In the genomic region with DNA sequence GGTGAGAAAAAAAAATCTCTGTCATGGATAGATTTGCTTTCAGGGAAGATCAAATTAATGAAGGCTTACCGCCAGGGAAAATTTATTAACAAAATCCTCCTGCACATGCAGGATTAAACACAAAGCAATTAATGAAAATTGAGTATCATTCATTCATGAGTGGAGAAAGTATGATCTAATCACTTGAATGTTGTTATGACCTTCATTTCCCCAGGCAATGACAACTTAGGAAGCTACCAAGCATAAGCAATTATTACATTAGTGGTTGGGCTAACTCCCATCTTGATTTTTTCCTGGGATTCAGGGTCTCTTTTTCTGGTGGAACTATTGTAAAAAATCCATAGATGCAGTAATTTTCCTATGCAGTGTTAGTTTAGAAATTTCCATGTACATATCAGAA, we compare ENCODE assay signal across 33 mouse cellular contexts. TPM values are rescaled to one million over a fixed set of nuclear protein-coding genes. Genes with fewer than 3 reads are reported as not detected.
DNase-seq lines count a peak whose midpoint lies in the region; ATAC-seq lines count a peak whose summit lies in the region.
"Had no signal": no experiment of that assay in that cellular context is flagged by ENCODE, and none has a peak within 500 bp of the region (broad histone marks: within the 10 kb centered on the region; RNA-seq: fewer than 3 reads in every experiment).

No protein-coding gene starts in this region.

- no peak overlapping the region for H3K9ac ChIP-seq in forebrain, embryonic 11.5 days (ENCODE audit: low read length)
- H3K9ac ChIP-seq in hindbrain, embryonic 13.5 days, result no peak overlapping the region
- H3K9ac ChIP-seq in hindbrain, embryonic 16.5 days (ENCODE audit: low read depth, low read length), result no peak overlapping the region
- no peak overlapping the region for H3K9ac ChIP-seq in neural tube, embryonic 11.5 days (ENCODE audit: low read length)
- no peak overlapping the region for H3K9ac ChIP-seq in neural tube, embryonic 15.5 days (replicated peaks)
- H3K9ac ChIP-seq in liver, embryonic 12.5 days, result no peak overlapping the region
- H3K9ac ChIP-seq: heart, embryonic 15.5 days; limb, embryonic 15.5 days; liver, embryonic 14.5 days had no signal

- no peaks in the 10 kb centered on the region for H3K4me1 ChIP-seq in forebrain, embryonic 11.5 days (replicated peaks; ENCODE audit: control insufficient read depth, insufficient read depth, low read length)
- peaks cover 26% of the 10 kb centered on the region for H3K4me1 ChIP-seq in forebrain, embryonic 10.5 days
- peaks cover 14% of the 10 kb centered on the region for H3K4me1 ChIP-seq in hindbrain, embryonic 13.5 days (replicated peaks)
- H3K4me1 ChIP-seq in hindbrain, embryonic 16.5 days (ENCODE audit: control insufficient read depth, insufficient read depth, low read depth, low read length), result peaks cover 8% of the 10 kb centered on the region
- no peaks in the 10 kb centered on the region for H3K4me1 ChIP-seq in neural tube, embryonic 11.5 days (ENCODE audit: control insufficient read depth, insufficient read depth, low read length)
- H3K4me1 ChIP-seq in neural tube, embryonic 15.5 days, result peaks cover 8% of the 10 kb centered on the region
- no peaks in the 10 kb centered on the region for H3K4me1 ChIP-seq in liver, embryonic 12.5 days
- H3K4me1 ChIP-seq: heart, embryonic 10.5 days; heart, embryonic 15.5 days; limb, embryonic 15.5 days had no signal

- no peak overlapping the region for H3K4me2 ChIP-seq in forebrain, embryonic 11.5 days (ENCODE audit: low read depth, low read length, severe bottlenecking)
- H3K4me2 ChIP-seq in hindbrain, embryonic 13.5 days, result no peak overlapping the region
- H3K4me2 ChIP-seq in hindbrain, embryonic 16.5 days (ENCODE audit: low read length), result no peak overlapping the region
- H3K4me2 ChIP-seq in neural tube, embryonic 11.5 days (ENCODE audit: low read depth), result no peak overlapping the region
- H3K4me2 ChIP-seq in neural tube, embryonic 15.5 days, result no peak overlapping the region
- no peak overlapping the region for H3K4me2 ChIP-seq in liver, embryonic 12.5 days
- H3K4me2 ChIP-seq: heart, embryonic 15.5 days; limb, embryonic 15.5 days had no signal

- no peak overlapping the region for H3K4me3 ChIP-seq in forebrain, embryonic 11.5 days (ENCODE audit: low read depth, low read length)
- H3K4me3 ChIP-seq in forebrain, embryonic 10.5 days, result no peak overlapping the region
- H3K4me3 ChIP-seq in hindbrain, embryonic 13.5 days, result no peak overlapping the region
- no peak overlapping the region for H3K4me3 ChIP-seq in hindbrain, embryonic 16.5 days (ENCODE audit: low read length)
- no peak overlapping the region for H3K4me3 ChIP-seq in neural tube, embryonic 11.5 days (ENCODE audit: low read depth, low read length)
- no peak overlapping the region for H3K4me3 ChIP-seq in neural tube, embryonic 15.5 days (replicated peaks)
- no peak overlapping the region for H3K4me3 ChIP-seq in liver, embryonic 12.5 days
- H3K4me3 ChIP-seq: erythroblast, embryonic 14.5 days; heart, embryonic 10.5 days; heart, embryonic 15.5 days; limb, embryonic 10.5 days; limb, embryonic 15.5 days had no signal

- peak overlapping the region; percentile 46; the same call in 1 of the 2 replicates for H3K27ac ChIP-seq in forebrain, embryonic 11.5 days (ENCODE audit: low read depth, low read length)
- H3K27ac ChIP-seq in forebrain, embryonic 10.5 days, result no peak overlapping the region
- no peak overlapping the region for H3K27ac ChIP-seq in hindbrain, embryonic 13.5 days
- H3K27ac ChIP-seq in hindbrain, embryonic 16.5 days (ENCODE audit: low read depth, low read length), result no peak overlapping the region
- no peak overlapping the region for H3K27ac ChIP-seq in neural tube, embryonic 11.5 days (ENCODE audit: low read depth, low read length)
- no peak overlapping the region for H3K27ac ChIP-seq in neural tube, embryonic 15.5 days (replicated peaks)
- no peak overlapping the region for H3K27ac ChIP-seq in liver, embryonic 12.5 days
- H3K27ac ChIP-seq: heart, embryonic 10.5 days; heart, embryonic 15.5 days; limb, embryonic 10.5 days; limb, embryonic 15.5 days; liver, embryonic 14.5 days; macrophage had no signal

- no peaks in the 10 kb centered on the region for H3K36me3 ChIP-seq in forebrain, embryonic 11.5 days (ENCODE audit: control insufficient read depth, insufficient read depth, low read length)
- no peaks in the 10 kb centered on the region for H3K36me3 ChIP-seq in forebrain, embryonic 10.5 days (replicated peaks)
- no peaks in the 10 kb centered on the region for H3K36me3 ChIP-seq in hindbrain, embryonic 13.5 days
- H3K36me3 ChIP-seq in hindbrain, embryonic 16.5 days (ENCODE audit: control insufficient read depth, insufficient read depth, low read length), result no peaks in the 10 kb centered on the region
- no peaks in the 10 kb centered on the region for H3K36me3 ChIP-seq in neural tube, embryonic 11.5 days (ENCODE audit: control insufficient read depth, insufficient read depth, low read length)
- H3K36me3 ChIP-seq in neural tube, embryonic 15.5 days, result no peaks in the 10 kb centered on the region
- H3K36me3 ChIP-seq in liver, embryonic 12.5 days, result no peaks in the 10 kb centered on the region
- H3K36me3 ChIP-seq: heart, embryonic 10.5 days; heart, embryonic 15.5 days; limb, embryonic 10.5 days; limb, embryonic 15.5 days had no signal

- ATAC-seq in forebrain, embryonic 11.5 days (replicated peaks; ENCODE audit: low FRiP score), result 0 out of 2 replicates have a peak, but pooled peaks have one; percentile 8
- ATAC-seq in hindbrain, embryonic 13.5 days (ENCODE audit: low FRiP score), result peak; percentile 47; the same call in 1 of the 2 replicates
- no peak for ATAC-seq in hindbrain, embryonic 16.5 days
- 0 out of 2 replicates have a peak, but pooled peaks have one; percentile 29 for ATAC-seq in neural tube, embryonic 11.5 days (ENCODE audit: insufficient read depth, low FRiP score, low TSS enrichment)
- no peak for ATAC-seq in neural tube, embryonic 15.5 days (ENCODE audit: low FRiP score)
- ATAC-seq in liver, embryonic 12.5 days, result no peak
- ATAC-seq: activated CD4-positive, CD25-positive, alpha-beta regulatory T cell, adult 4 months; intestine, embryonic 16.5 days had no signal

- no peaks in the 10 kb centered on the region for H3K9me3 ChIP-seq in forebrain, embryonic 11.5 days (ENCODE audit: control insufficient read depth, low read length)
- no peaks in the 10 kb centered on the region for H3K9me3 ChIP-seq in forebrain, embryonic 10.5 days
- no peaks in the 10 kb centered on the region for H3K9me3 ChIP-seq in hindbrain, embryonic 13.5 days
- no peaks in the 10 kb centered on the region for H3K9me3 ChIP-seq in hindbrain, embryonic 16.5 days (ENCODE audit: control insufficient read depth, low read length)
- no peaks in the 10 kb centered on the region for H3K9me3 ChIP-seq in neural tube, embryonic 11.5 days (ENCODE audit: control insufficient read depth, low read length)
- H3K9me3 ChIP-seq in neural tube, embryonic 15.5 days (replicated peaks), result no peaks in the 10 kb centered on the region
- H3K9me3 ChIP-seq in liver, embryonic 12.5 days (replicated peaks), result no peaks in the 10 kb centered on the region
- H3K9me3 ChIP-seq: heart, embryonic 10.5 days; heart, embryonic 15.5 days; limb, embryonic 10.5 days; limb, embryonic 15.5 days had no signal

- no peaks in the 10 kb centered on the region for H3K27me3 ChIP-seq in forebrain, embryonic 11.5 days (ENCODE audit: control insufficient read depth, insufficient read depth, low read length)
- H3K27me3 ChIP-seq in forebrain, embryonic 10.5 days (ENCODE audit: poor library complexity, severe bottlenecking), result no peaks in the 10 kb centered on the region
- 0 out of 2 replicates have a peak, but pooled peaks cover 3% of the 10 kb centered on the region for H3K27me3 ChIP-seq in hindbrain, embryonic 13.5 days
- H3K27me3 ChIP-seq in hindbrain, embryonic 16.5 days (replicated peaks; ENCODE audit: control insufficient read depth, insufficient read depth, low read length), result no peaks in the 10 kb centered on the region
- H3K27me3 ChIP-seq in neural tube, embryonic 11.5 days (ENCODE audit: control insufficient read depth, insufficient read depth, low read length), result no peaks in the 10 kb centered on the region
- H3K27me3 ChIP-seq in neural tube, embryonic 15.5 days (replicated peaks), result no peaks in the 10 kb centered on the region
- no peaks in the 10 kb centered on the region for H3K27me3 ChIP-seq in liver, embryonic 12.5 days (replicated peaks)
- H3K27me3 ChIP-seq: CH12.LX; heart, embryonic 15.5 days; limb, embryonic 15.5 days had no signal

- DNase-seq in forebrain, embryonic 11.5 days (ENCODE audit: low spot score), result no peak
- no peak for DNase-seq in forebrain, embryonic 10.5 days (ENCODE audit: extremely low spot score, low spot score)
- DNase-seq in neural tube, embryonic 11.5 days (ENCODE audit: low spot score), result no peak
- DNase-seq: adrenal gland, adult 2 months; adrenal gland, postnatal 36 days; cerebellum, adult 2 months; gastrocnemius, postnatal 14 days; kidney, postnatal 10 days; lung, adult 2 months; lung, postnatal 10 days; spleen, adult 18-20 months; thymus, postnatal 14 days had no signal

- 74% methylated on average over 1 of the region's 1 CpGs for WGBS in forebrain, embryonic 11.5 days
- WGBS in forebrain, embryonic 10.5 days, result 77% methylated on average over 1 of the region's 1 CpGs
- 49% methylated on average over 1 of the region's 1 CpGs for WGBS in hindbrain, embryonic 13.5 days
- WGBS in hindbrain, embryonic 16.5 days, result 55% methylated on average over 1 of the region's 1 CpGs
- 81% methylated on average over 1 of the region's 1 CpGs for WGBS in neural tube, embryonic 11.5 days
- 44% methylated on average over 1 of the region's 1 CpGs for WGBS in neural tube, embryonic 15.5 days
- 77% methylated on average over 1 of the region's 1 CpGs for WGBS in liver, embryonic 12.5 days (ENCODE audit: insufficient replicate concordance)

RNA-seq across cellular contexts. Expression of a gene that starts 23.3 kb away (rescaled TPM):
- polyA plus RNA-seq in forebrain, embryonic 11.5 days (2014; fragmentation: Nextera tagmentation; extraction: Ambion mirVana), result not detected in 2 replicates
- not detected in 2 replicates for polyA plus RNA-seq in forebrain, embryonic 10.5 days (2016; fragmentation: Nextera tagmentation; extraction: Ambion mirVana)
- not detected in 2 replicates for polyA plus RNA-seq in hindbrain, embryonic 13.5 days (2015; fragmentation: Nextera tagmentation; extraction: Ambion mirVana)
- polyA plus RNA-seq in hindbrain, embryonic 16.5 days (2015; fragmentation: Nextera tagmentation; extraction: Ambion mirVana), result not detected in 2 replicates
- polyA plus RNA-seq in neural tube, embryonic 11.5 days (2014; fragmentation: Nextera tagmentation; extraction: Ambion mirVana), result not detected in 2 replicates
- polyA plus RNA-seq in neural tube, embryonic 15.5 days (2015; fragmentation: Nextera tagmentation; extraction: Ambion mirVana), result not detected in 2 replicates
- polyA plus RNA-seq in liver, embryonic 12.5 days (2016; fragmentation: Nextera tagmentation; extraction: Ambion mirVana), result 0.14 TPM in 1 of 2 replicates, not detected in the other
- polyA plus RNA-seq: adrenal gland, adult 2 months; C2C12; cerebellum, adult 2 months; cortical plate, adult 2 months; embryonic facial prominence, embryonic 14.5 days; erythroblast, embryonic 14.5 days; heart, embryonic 10.5 days; heart, embryonic 15.5 days; intestine, embryonic 16.5 days; large intestine, adult 2 months; limb, embryonic 10.5 days; limb, embryonic 15.5 days; liver, embryonic 14.5 days; lung, adult 2 months; macrophage; neural tube, embryonic 14.5 days; stomach, embryonic 16.5 days; urinary bladder, adult 2 months had no signal

RNA-seq across cellular contexts. Expression of a gene that starts 39.1 kb away (rescaled TPM):
- polyA plus RNA-seq in forebrain, embryonic 11.5 days (2014; fragmentation: Nextera tagmentation; extraction: Ambion mirVana), result 19.2 and 24.4 TPM in 2 replicates
- 16.1 and 16.6 TPM in 2 replicates for polyA plus RNA-seq in forebrain, embryonic 10.5 days (2016; fragmentation: Nextera tagmentation; extraction: Ambion mirVana)
- 28.0 and 28.2 TPM in 2 replicates for polyA plus RNA-seq in hindbrain, embryonic 13.5 days (2015; fragmentation: Nextera tagmentation; extraction: Ambion mirVana)
- polyA plus RNA-seq in hindbrain, embryonic 16.5 days (2015; fragmentation: Nextera tagmentation; extraction: Ambion mirVana), result 28.8 and 30.7 TPM in 2 replicates
- 23.7 and 23.8 TPM in 2 replicates for polyA plus RNA-seq in neural tube, embryonic 11.5 days (2014; fragmentation: Nextera tagmentation; extraction: Ambion mirVana)
- polyA plus RNA-seq in neural tube, embryonic 15.5 days (2015; fragmentation: Nextera tagmentation; extraction: Ambion mirVana), result 26.5 and 29.8 TPM in 2 replicates
- 8.4 and 10.3 TPM in 2 replicates for polyA plus RNA-seq in liver, embryonic 12.5 days (2016; fragmentation: Nextera tagmentation; extraction: Ambion mirVana)

Comparison
In these comparisons a context has a peak if more than half of its experiments do, and no peak if none do; other contexts are left out.
1. ATAC-seq: peak in forebrain, embryonic 11.5 days (single experiment), hindbrain, embryonic 13.5 days (single experiment) and neural tube, embryonic 11.5 days (single experiment); none in hindbrain, embryonic 16.5 days (single experiment), neural tube, embryonic 15.5 days (single experiment) and liver, embryonic 12.5 days (single experiment).